Mouse (Mus musculus): ENCODE data around the gene Myo18a.

GRCm38 (mm10) chr11:77810018-77810417, 47.0 kb downstream of the Myo18a start:
- no peak for TF ChIP-seq CTCF (conservative IDR thresholded peaks at IDR 0.05; ENCODE audit: insufficient read depth, insufficient read length, low read depth, low read length)
- no peak for TF ChIP-seq POLR2A (IDR thresholded peaks at IDR 0.05; ENCODE audit: low read depth, low read length)

All from kidney, adult 2 months (tissue).